Mouse (Mus musculus): ENCODE results near the gene Wdr74. TPM values are rescaled to one million over a fixed set of nuclear protein-coding genes. Genes with fewer than 3 reads are reported as not detected.
A peak's percentile ranks its signal among the peaks of the same experiment; 100 is the strongest.
"Not testable (repeated sequence)": the region's sequence is repeated elsewhere in the genome, so short reads cannot be mapped to it uniquely, and the experiment has no call there.

Gene Wdr74
- polyA plus RNA-seq, 1 experiment from 2014 or later = 83.7 TPM

- no peak for ATAC-seq (ENCODE audit: low FRiP score)
- no peaks in the 10 kb centered on the region for H3K27me3 ChIP-seq
- peaks cover 21% of the 10 kb centered on the region for H3K36me3 ChIP-seq (replicated peaks)
- peaks cover 33% of the 10 kb centered on the region for H3K4me1 ChIP-seq
- H3K4me3 ChIP-seq (replicated peaks) = no peak overlapping the region
- H3K9me3 ChIP-seq = no peaks in the 10 kb centered on the region
- H3K27ac ChIP-seq = no peak overlapping the region
- H3K9ac ChIP-seq = no peak overlapping the region
- H3K4me2 ChIP-seq = 0 out of 2 replicates have a peak overlapping the region, but pooled peaks have one; percentile 55
- WGBS = 86% methylated on average over 1 of the region's 1 CpGs
Observed at GRCm38 (mm10) chr19:8721378-8721777, 14.2 kb upstream of the Wdr74 start.

- H3K4me1 ChIP-seq = peaks cover 33% of the 10 kb centered on the region
- no peak for ATAC-seq (ENCODE audit: low FRiP score)
- WGBS = 62% methylated on average over 4 of the region's 4 CpGs
- H3K4me3 ChIP-seq (replicated peaks) = peak overlapping the region; percentile 76
- H3K36me3 ChIP-seq (replicated peaks) = peaks cover 28% of the 10 kb centered on the region
- H3K9ac ChIP-seq = peak overlapping the region; percentile 97
- peak overlapping the region; percentile 94; the same call in 1 of the 2 replicates for H3K27ac ChIP-seq
- H3K9me3 ChIP-seq = no peaks in the 10 kb centered on the region
- H3K4me2 ChIP-seq = peak overlapping the region; percentile 55
- no peaks in the 10 kb centered on the region for H3K27me3 ChIP-seq
Observed at GRCm38 (mm10) chr19:8722021-8722420, 13.6 kb upstream of the Wdr74 start.

GRCm38 (mm10) chr19:8722559-8722906 lies 13.1 kb upstream of the Wdr74 start:
- H3K4me3 ChIP-seq (replicated peaks) = peak overlapping the region; percentile 76
- WGBS = 4% methylated on average over 5 of the region's 5 CpGs
- no peaks in the 10 kb centered on the region for H3K27me3 ChIP-seq
- peaks cover 29% of the 10 kb centered on the region for H3K36me3 ChIP-seq (replicated peaks)
- peak overlapping the region; percentile 97 for H3K9ac ChIP-seq
- H3K4me1 ChIP-seq = peaks cover 33% of the 10 kb centered on the region
- H3K4me2 ChIP-seq = peak overlapping the region; percentile 55
- no peaks in the 10 kb centered on the region for H3K9me3 ChIP-seq
- peak overlapping the region; percentile 94 for H3K27ac ChIP-seq
- no peak for ATAC-seq (ENCODE audit: low FRiP score)

DNA sequence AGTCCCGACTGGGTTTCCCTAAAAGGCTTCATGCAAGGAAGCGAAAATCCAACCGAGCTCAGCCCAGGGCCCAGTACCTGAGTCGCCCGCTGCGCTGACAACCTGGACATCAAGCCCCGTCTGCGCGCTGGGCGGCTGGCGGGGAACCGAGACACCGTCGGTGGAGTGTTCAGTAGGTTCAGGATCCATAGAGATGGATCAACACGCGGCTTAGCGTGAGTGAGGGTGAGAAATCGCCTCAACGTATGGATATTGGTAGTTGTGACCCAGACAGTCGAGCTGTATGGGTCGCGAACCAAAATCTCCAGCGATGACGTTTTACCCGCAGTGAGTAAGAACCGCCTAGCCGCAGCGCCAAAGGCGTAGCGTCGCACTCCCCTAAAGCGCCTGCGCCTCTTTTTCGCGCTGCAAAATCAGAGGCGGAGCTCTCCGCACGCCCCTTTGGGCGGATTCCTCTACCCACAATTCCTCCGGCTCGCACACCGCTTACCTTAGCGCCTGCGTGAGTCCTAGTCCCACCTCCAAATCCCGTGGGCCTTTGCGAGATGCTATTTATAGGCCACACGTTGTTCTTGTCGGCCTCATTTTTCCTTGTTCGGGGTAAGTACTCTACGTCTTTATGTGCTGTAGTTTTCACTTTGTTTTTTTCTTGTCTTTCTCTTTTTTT lies 12.6 kb upstream of the Wdr74 start, which contains the start of gene Slc3a2:
Gene Slc3a2, minus strand, starts transcription at position 463 of the 667 bp plus-strand sequence.
- under 1% methylated on average over 50 of the region's 50 CpGs for WGBS
- H3K4me2 ChIP-seq = peak within 1 kb of the TSS; percentile 77
- peaks cover 29% of the 10 kb centered on the region for H3K36me3 ChIP-seq (replicated peaks)
- H3K27ac ChIP-seq = peak within 1 kb of the TSS; percentile 94
- no peaks in the 10 kb centered on the region for H3K9me3 ChIP-seq
- H3K9ac ChIP-seq = peak within 1 kb of the TSS; percentile 97
- H3K4me1 ChIP-seq = peaks cover 33% of the 10 kb centered on the region
- ATAC-seq (ENCODE audit: low FRiP score) = peak; percentile 96
- peak within 1 kb of the TSS; percentile 76 for H3K4me3 ChIP-seq (replicated peaks)
- no peaks in the 10 kb centered on the region for H3K27me3 ChIP-seq

DNA sequence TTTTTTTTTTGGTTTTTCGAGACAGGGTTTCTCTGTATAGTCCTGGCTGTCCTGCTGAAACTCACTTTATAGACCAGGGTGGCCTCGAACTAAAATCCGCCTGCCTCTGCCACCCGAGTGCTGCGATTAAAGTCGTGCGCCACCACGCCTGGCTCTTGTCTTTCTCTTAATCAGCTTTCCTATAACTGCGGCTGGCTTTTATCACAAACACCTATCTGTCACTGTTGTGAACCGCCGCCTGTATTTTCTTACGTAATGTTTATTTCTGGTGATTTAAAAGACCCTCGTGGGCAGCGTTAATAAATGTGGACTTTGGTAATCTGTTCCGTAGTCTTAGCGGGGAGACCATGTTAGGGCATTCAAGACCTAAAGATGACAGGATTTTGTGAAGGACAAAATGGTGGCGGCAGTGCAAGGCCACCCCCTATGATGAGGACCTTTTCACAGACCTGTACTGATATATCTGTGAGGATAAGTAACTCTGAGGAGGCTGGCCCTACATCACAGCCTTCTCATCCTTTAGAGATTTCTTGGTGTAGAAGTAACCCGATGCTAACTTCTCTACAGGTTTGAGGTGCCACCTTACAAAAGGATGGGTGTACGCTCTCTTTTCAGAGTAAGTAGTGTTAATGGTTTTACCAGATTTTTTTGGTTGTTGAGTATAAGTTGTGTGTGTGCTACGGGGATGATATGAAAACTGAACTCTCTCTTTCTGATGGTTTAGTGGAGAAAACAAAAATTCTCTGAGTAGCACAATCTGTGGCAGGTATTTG lies 11.9 kb upstream of the Wdr74 start:
- Histone ChIP-seq H3K27me3 (no peaks in the 10 kb centered on the region), H3K9ac (peak overlapping the region; percentile 97), H3K27ac (peak overlapping the region; percentile 85), H3K4me1 (peaks cover 33% of the 10 kb centered on the region), H3K4me2 (peak overlapping the region; percentile 77), H3K36me3 (replicated peaks) (peaks cover 29% of the 10 kb centered on the region), H3K4me3 (replicated peaks) (peak overlapping the region; percentile 76), H3K9me3 (no peaks in the 10 kb centered on the region)
- ATAC-seq (ENCODE audit: low FRiP score) = no peak
- under 1% methylated on average over 20 of the region's 20 CpGs for WGBS

- H3K27me3 ChIP-seq = no peaks in the 10 kb centered on the region
- H3K9me3 ChIP-seq = no peaks in the 10 kb centered on the region
- H3K36me3 ChIP-seq (replicated peaks) = peaks cover 29% of the 10 kb centered on the region
- peak overlapping the region; percentile 77 for H3K4me2 ChIP-seq
- peak overlapping the region; percentile 76 for H3K4me3 ChIP-seq (replicated peaks)
- ATAC-seq (ENCODE audit: low FRiP score) = no peak
- 2% methylated on average over 2 of the region's 2 CpGs for WGBS
- peaks cover 33% of the 10 kb centered on the region for H3K4me1 ChIP-seq
- peak overlapping the region; percentile 85 for H3K27ac ChIP-seq
- H3K9ac ChIP-seq = peak overlapping the region; percentile 97
Observed at GRCm38 (mm10) chr19:8724392-8724791, 11.2 kb upstream of the Wdr74 start.

GRCm38 (mm10) chr19:8725081-8725613 lies 10.5 kb upstream of the Wdr74 start:
- H3K36me3 ChIP-seq (replicated peaks) = peaks cover 29% of the 10 kb centered on the region
- H3K4me1 ChIP-seq = peaks cover 33% of the 10 kb centered on the region
- H3K27ac ChIP-seq = 0 out of 2 replicates have a peak overlapping the region, but pooled peaks have one; percentile 10
- peak overlapping the region; percentile 77 for H3K4me2 ChIP-seq
- peak overlapping the region; percentile 97 for H3K9ac ChIP-seq
- peak overlapping the region; percentile 76 for H3K4me3 ChIP-seq (replicated peaks)
- WGBS = 49% methylated on average over 4 of the region's 4 CpGs
- no peaks in the 10 kb centered on the region for H3K9me3 ChIP-seq
- no peak for ATAC-seq (ENCODE audit: low FRiP score)
- H3K27me3 ChIP-seq = no peaks in the 10 kb centered on the region

DNA sequence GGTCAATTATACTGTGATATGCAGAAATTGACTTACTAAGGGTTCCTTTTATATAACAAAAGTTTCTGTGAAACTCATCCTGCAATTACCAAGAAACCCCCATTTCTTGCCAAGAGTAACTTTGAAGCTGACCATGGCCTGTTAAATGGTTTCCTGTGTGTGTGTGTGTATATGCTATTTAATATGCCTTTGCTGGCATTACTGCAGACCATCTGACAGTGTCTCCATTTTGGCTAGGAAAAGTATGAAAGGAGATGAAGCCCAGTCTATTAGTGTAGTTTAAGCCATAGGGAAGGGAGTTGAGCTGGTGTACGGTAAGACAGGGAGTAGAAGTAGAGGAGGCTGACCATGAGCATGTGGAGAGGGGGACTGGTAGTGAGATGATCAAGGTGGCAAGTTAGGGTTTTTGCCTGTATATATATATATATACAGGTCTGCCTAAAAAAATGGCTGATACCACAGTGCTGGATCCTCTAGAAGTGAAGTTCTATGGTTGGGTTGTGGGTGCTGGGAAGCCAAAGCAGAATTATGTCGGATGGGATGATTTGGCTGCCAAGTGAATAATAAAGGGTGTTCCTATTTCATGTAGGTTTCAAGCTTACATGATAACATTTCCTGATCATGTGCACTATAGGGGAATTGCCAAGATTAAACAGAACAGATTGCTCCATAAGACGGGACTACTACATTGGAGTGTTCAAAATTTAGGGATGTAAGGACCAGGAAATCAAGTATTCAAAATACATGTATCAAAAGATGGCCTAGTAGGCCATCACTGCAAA lies 8.8 kb upstream of the Wdr74 start:
- H3K9ac ChIP-seq = no peak overlapping the region
- no peak for ATAC-seq (ENCODE audit: low FRiP score)
- no peak overlapping the region for H3K4me2 ChIP-seq
- H3K27ac ChIP-seq = 0 out of 2 replicates have a peak overlapping the region, but pooled peaks have one; percentile 42
- peaks cover 29% of the 10 kb centered on the region for H3K36me3 ChIP-seq (replicated peaks)
- WGBS = 12% methylated on average over 3 of the region's 3 CpGs
- H3K4me1 ChIP-seq = peaks cover 28% of the 10 kb centered on the region
- H3K27me3 ChIP-seq = no peaks in the 10 kb centered on the region
- H3K4me3 ChIP-seq (replicated peaks) = peak overlapping the region; percentile 7; the same call in 1 of the 2 replicates
- H3K9me3 ChIP-seq = no peaks in the 10 kb centered on the region

GRCm38 (mm10) chr19:8727495-8728114 lies 8.0 kb upstream of the Wdr74 start:
- WGBS = 30% methylated on average over 5 of the region's 5 CpGs
- H3K27ac ChIP-seq = no peak overlapping the region
- H3K4me2 ChIP-seq = no peak overlapping the region
- no peak overlapping the region for H3K4me3 ChIP-seq (replicated peaks)
- H3K36me3 ChIP-seq (replicated peaks) = peaks cover 29% of the 10 kb centered on the region
- H3K4me1 ChIP-seq = peaks cover 20% of the 10 kb centered on the region
- H3K27me3 ChIP-seq = no peaks in the 10 kb centered on the region
- H3K9me3 ChIP-seq = no peaks in the 10 kb centered on the region
- ATAC-seq (ENCODE audit: low FRiP score) = no peak
- no peak overlapping the region for H3K9ac ChIP-seq

- not testable (repeated sequence) for H3K9me3 ChIP-seq; H3K27ac ChIP-seq; H3K9ac ChIP-seq; H3K4me3 ChIP-seq (replicated peaks); H3K27me3 ChIP-seq; H3K4me2 ChIP-seq; ATAC-seq (ENCODE audit: low FRiP score)
- H3K36me3 ChIP-seq (replicated peaks) = peaks cover 29% of the 10 kb centered on the region
- WGBS = 49% methylated on average over 3 of the region's 3 CpGs
- peaks cover 20% of the 10 kb centered on the region for H3K4me1 ChIP-seq
Observed at GRCm38 (mm10) chr19:8728335-8729099, 7.1 kb upstream of the Wdr74 start.

DNA sequence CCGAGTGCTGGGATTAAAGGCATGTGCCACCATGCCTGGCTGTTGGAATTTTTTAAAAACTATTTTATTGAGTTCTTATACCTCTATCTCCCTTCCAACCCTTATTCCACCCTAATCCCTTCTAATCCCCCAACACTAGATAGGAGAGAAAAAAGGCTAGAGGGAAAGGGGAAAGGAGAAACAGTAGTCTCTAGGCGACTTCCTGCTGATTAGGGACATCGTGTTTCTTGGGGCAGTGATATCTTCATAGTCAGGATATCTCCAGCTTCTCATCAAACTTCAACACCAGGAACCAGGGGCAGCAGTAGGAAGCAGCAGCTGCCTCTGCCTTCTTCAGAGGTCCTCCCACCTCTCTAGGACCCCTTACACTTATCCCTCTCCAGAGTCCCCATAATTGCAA lies 1.3 kb upstream of the Wdr74 start:
- Histone ChIP-seq H3K4me2 (no peak overlapping the region), H3K4me1 (peaks cover 10% of the 10 kb centered on the region), H3K36me3 (replicated peaks) (peaks cover 18% of the 10 kb centered on the region), H3K27me3 (no peaks in the 10 kb centered on the region), H3K4me3 (replicated peaks) (no peak overlapping the region), H3K9ac (no peak overlapping the region), H3K27ac (no peak overlapping the region), H3K9me3 (no peaks in the 10 kb centered on the region)
- no peak for ATAC-seq (ENCODE audit: low FRiP score)
- 64% methylated on average over 3 of the region's 3 CpGs for WGBS
